Mouse (Mus musculus) gastrocnemius, postnatal 10 days (tissue): ENCODE measurements around the gene Pcsk5. TPM values are rescaled to one million over a fixed set of nuclear protein-coding genes. Genes with fewer than 3 reads are reported as not detected.

Source experiments
- DNase-seq: peaks from one replicate; pipeline ENCODE4 v3.0.0; 2021; ENCODE audit warnings: mixed read lengths
- long read RNA-seq, 2 experiments: library from polyadenylated mRNA; stranded (forward); transcript quantifications; one replicate each; pipeline ENCODE4 v2.0.0; 2021
- total RNA-seq, 2 experiments: library from RNA; stranded (reverse); gene quantifications; 2 replicates each; pipeline ENCODE4 v1.2.3; 2021

Gene Pcsk5
- total RNA-seq: 10 to 100 TPM in 1 of 2 experiments, 1 to 10 TPM in 1; 8.5 to 10.9 TPM
- long read RNA-seq, experiment 1, full-length matches to known transcripts: 9 of 11 reads
- long read RNA-seq, experiment 1, partial matches to known transcripts: 0 of 11 reads
- long read RNA-seq, experiment 1, other reads (novel, unspliced or antisense): 2 of 11 reads
- long read RNA-seq, experiment 2, full-length matches to known transcripts: 2 of 8 reads
- long read RNA-seq, experiment 2, partial matches to known transcripts: 3 of 8 reads
- long read RNA-seq, experiment 2, other reads (novel, unspliced or antisense): 3 of 8 reads

DNA sequence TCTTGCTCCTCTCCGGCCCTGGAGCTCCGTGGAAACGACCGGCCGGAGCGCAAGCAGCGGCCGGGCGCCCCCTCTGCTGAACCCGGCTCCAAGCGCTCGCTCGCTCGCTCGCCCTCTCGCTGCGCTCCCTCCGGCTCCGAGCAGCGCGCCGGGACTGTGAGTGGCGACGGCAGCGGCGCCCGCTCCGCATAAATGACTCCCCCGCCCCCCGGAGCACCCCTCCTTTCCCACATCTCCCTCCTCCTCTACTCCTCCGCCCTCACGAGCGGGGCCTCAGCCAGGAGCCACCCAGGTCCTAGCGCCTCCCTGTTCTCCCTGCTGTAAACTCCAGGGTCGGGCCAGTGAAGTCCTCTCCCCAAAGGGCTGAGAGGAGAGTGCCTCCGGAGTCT lies at the start of gene Pcsk5:
Gene Pcsk5, minus strand, starts transcription at position 162 of the 389 bp plus-strand sequence.
- peak; percentile 84 for DNase-seq

DNA sequence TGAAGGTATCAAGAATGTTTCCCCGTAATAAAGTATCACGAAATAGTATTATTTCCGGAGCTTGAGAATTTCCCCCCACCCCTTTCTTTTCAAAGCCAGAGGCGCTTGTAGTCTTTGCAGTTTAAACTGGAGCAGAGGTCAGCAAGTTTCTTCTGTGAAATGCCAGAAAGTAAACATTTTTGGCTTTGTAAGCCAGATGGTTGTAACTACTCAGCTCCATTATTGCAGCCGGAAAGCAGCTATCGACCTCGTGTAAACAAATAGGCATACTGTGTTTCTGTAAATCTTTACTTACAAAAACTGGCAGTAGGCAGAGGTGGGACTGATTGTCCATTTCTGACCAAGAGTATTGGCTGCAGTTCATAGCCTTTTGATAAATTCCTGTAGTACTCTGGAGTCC lies 38.4 kb upstream of the Pcsk5 start:
- DNase-seq: no peak

DNA sequence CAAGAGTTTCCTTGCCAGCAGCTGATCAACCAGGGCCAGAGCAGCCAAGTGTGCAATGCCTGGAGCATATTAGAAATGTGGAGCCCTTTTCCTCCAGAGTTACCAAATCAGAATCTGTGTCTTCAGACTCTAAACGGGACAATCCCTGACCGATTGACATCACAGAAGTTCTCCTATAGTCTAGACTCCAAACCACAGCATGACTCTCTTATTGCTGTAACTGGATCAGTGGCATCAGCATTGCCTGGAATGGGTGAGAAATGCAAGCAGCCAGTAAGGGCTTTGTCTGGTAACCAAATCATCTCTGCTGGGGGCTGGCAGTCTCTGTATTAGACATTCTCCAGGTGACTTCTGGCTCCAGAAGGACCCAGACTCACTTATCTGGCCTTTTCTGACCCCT lies 37.0 kb upstream of the Pcsk5 start:
- no peak for DNase-seq

DNA sequence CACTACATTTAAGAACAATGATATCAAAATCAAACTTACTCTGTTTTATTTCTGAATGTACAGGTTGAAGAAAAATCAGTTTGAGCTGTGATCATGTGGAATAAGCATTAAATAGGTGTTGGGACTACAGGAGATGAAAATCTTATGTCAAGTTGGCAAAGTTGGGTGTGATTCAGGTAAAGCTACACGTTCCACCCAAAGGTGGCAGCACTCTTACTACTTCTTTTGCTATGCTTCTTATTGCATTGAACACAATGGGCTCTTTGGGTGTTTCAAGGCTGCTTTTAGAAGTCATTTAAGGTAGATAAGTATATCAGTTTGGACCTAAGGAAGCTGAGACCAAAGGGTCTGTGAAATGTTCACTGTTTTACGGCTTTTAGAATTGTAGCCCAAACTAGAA lies 36.3 kb upstream of the Pcsk5 start:
- DNase-seq: no peak

DNA sequence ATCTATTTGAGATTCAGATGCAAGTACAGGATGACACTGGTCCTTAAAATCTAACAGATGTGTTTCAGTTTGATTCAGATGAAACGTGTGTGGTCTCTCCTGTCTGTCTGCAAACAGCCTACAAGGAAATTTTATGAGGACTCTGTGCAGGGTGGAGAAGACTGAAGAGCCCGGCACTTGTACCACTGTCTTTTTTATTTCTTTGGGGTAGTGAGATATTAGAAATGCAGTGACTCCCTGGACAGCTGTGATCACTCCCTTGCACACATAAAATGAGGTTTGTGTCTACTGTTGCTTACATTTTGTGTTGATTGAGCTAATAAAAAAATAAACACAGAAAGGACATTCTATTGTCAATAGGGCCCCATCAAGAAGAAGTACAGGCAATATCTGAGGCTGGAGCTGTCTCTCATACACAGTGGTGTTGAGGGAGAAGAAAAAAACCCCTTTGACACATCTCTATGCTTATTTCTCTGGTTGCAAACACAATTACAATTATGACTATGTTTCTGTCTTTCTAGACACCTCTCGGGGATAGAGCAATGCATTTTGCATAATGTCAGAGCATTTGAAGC lies 29.0 kb upstream of the Pcsk5 start:
- no peak for DNase-seq

DNA sequence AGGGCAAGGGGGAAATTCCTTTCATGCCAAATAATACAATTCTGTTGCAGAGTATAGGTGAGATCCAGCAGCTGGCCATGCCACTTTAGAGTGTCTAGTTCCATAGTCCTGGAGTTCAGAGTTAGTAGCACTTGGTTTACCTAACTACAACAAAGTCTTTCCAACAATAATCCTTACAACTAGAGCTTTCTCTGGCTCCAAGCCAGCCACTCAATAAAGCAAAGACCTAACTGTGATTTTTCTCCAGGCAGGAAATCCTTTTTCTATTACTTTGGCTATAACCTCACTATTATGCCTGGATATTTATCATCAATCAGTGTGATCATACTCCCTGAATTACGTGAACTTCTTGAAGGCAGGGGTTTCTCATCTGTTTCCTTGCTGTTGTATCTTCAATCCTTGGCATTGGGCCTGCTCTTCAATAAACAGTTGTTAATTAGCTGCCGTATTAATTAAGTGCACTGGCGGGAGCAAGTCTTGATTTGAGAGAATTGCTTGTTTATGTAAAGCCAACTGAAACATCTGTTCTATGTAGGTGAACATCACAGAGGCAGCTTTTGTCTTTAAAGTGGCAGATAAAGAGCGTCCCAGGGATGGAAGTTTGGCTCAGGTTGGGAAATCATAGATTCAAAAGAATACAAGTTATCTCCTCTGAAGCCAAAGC lies 23.1 kb upstream of the Pcsk5 start:
- no peak for DNase-seq

DNA sequence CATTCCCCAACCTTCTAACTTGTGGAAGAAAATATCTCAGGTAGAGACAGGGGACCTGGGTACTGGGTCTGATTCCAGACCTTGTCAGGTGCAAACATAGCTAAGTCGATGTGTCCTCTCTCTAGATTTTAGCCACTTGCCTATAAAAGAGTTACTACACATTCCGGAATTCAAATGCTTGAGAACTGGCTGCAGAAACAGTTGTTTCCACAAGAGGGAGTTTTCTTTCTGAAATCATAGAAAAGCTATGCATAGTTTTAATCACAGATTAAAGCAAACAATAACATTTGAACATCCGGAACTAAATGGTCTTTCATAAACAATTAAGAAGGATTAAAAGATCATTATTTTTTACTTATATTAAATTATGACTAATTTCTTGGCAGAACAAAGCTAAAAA lies 19.3 kb upstream of the Pcsk5 start:
- no peak for DNase-seq

DNA sequence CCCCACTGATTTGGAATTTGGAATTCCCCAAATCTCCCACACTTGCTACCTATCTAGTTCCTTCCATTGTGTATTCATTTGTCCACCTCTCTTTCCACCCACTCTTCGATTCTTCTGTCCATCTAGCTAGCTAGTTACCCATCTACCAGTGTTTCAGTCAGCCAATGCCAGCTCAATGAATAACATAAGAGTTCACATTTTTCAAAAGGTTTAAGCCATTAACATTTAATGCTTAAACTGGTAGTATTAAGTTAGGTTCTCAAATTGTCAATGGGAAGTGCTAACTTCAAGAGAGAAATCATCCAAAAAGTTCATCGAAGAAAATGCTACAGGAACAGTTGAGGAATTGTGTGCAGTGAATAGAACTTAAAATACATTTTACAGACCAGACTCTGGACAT lies 11.0 kb upstream of the Pcsk5 start:
- DNase-seq: no peak

DNA sequence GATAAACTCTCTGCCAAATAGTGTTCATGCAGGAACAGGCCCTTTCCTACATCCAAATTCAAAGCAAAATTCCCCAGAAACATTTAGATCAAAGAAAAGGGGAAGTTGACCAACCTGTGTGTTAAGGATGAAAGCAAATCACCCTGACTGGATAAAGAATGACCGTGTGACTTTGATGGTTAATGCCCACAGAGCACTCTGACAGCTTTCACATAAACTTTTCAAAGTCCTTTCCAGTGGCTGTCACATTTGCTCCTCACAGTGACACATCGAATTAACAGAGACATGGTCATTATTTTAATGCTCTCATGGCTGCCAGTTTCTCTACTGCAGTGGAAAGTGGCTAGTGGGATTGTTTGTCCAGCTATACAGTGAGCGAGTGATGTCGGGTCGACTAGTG lies 8.5 kb upstream of the Pcsk5 start:
- no peak for DNase-seq

DNA sequence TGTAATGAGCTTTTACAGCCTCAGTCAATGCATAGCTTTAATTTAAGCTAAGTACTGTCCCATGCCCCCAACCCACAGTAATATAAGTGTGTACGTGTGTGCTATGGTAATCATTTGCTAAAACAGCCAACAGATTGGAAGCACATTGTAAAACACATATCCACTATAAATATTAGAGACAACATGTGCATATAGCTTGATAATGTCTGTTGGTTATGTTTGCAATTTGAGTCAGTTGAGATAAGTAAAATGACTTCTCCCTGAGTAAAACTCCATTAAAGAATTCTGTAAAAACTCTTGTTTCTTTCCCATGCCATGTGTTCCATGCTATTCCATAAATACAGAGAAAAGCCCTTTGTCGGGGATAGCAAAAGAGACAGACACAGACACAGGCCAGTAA lies 4.2 kb upstream of the Pcsk5 start:
- DNase-seq: no peak

DNA sequence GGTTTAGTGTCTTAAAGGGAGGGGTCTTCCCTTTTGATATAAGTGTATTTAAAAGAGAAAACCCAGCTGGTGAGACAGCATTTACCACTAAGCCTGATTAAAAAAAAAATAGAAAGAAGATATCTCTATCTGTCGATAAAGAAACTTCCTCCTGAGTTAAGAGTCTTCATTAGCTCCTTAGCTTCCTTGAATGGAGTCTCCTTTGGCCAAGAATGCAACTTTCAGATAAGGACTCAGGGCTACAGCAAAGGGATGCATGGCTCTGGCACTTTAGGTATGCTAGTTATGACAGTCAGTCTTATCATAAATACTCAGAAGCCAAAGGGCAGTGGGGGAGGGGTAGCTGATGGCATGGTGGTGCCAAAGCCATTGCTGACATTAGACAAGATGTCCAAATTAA lies 2.4 kb upstream of the Pcsk5 start:
- DNase-seq: no peak

DNA sequence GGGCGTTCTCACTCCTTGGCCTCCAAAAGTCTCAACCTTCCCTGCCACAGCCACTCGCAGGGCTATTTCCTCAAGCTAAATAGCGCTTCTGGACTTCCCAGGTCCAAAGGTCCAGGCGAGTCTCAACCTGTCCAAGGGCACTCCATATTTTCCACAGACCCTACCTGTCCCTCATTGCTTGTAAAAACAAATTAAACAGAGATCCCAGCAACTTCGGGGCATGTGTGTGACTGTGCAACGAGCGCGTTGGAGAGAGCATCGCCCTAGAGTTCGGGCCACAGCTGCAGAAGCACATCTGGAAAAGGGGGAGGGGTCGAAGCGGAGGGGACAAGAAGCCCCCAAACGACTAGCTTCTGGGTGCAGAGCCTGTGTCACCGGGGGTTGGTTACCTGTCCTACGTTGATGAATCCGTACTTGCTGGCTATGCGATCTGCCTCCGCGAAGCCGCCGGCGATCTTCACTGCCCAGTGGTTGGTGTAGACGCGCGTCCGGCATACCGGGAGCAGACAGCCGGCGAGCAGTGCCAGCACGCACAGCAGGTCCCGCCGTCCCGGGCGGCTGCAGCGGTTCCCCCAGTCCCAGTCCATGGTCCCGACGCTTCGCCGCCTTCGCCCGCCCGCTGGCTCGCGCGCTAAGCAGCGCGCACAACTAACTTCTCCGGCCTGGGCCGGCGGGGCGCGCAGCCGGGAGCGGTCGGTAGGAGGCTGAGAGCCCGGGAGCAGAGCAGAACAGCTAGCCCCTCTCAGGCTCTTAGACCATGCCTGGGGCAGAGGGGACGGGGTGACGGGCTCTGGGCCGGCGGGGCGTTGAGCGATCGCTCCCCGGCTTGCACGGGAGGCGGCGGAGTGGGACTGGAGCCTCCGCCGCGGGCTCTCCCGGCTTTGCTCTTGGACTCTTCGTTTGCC lies 614 bp downstream of the Pcsk5 start:
- peak; percentile 66 for DNase-seq

DNA sequence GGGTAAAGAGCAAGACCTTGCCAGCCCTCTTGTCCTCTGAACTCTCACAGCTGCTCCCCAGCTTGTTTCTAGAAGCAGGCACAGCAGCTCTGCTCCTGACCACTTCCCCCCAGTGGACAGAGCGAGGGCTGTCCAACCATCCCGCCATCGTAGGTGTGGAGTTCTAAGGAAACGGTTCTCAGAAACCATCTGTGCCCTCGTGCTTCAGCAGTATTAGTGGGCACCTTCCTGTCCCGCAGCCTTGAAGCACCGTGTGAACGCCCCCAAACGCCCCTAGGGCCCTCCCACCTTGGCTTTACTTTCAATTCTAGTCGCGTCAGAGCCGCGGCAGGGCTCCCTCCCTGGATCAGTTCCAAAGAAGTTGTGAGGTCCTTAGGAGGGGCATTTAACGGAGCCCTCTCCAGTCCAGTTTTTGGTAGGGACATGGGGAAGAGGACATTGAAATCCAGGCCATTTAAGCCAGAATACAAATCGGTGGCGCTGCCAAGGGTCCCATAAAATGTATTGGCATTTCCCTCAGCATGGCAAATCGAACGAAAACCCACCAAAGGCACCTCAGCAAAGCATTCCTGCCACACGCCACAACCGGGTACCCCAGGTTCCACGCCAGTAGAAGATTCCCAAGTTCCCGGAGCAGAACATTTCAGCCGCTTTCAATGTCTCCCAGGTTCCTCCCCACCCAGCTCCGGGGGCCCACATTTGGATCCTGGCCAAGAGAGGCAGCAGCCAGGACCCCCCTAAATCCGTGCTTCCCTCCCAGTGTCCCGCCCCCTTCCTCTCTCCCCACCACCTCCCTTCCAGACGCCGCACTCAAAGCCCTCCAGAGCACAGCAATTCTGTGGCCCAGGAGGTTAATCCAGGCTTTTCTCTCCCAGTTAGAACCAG lies 1.5 kb downstream of the Pcsk5 start:
- DNase-seq: peak; percentile 21

DNA sequence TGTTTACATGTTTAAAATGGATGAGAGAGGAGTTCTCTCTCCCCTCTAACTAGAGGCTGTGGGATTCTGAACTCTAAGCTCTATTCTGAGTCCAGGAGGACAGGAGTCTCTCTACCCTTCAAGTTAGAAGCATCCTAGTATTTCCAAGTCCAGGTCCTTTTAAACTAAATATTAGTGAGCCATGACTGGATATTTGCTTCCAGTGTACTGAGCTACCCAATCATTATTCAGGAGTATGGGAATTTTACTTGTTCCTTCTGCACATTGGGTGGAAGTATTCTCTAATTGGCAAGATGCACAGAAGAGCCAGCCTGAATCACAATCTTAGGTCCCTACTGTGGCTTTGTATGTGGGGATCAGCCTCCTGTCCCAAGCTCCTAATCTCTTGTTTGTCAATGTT lies 2.5 kb downstream of the Pcsk5 start:
- DNase-seq: no peak

DNA sequence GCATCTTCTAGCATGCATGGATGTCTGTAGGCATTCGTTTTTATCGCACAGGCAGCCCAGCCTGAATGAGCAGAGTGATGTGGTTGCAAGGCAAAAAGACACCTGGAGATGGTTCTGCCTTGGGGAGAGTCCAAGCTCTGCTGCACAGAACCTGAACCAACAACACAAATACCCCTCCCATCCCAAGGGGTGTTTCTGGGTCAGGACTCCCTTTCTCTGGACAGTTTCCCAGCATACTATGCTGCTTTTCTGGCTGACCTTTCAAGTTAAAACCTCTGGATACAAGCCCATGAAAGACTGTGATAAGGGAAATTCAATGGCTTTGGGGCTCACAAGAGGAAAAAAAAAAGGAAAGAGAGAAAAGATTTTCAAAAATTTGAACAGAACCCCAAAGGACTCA lies 6.1 kb downstream of the Pcsk5 start:
- no peak for DNase-seq

DNA sequence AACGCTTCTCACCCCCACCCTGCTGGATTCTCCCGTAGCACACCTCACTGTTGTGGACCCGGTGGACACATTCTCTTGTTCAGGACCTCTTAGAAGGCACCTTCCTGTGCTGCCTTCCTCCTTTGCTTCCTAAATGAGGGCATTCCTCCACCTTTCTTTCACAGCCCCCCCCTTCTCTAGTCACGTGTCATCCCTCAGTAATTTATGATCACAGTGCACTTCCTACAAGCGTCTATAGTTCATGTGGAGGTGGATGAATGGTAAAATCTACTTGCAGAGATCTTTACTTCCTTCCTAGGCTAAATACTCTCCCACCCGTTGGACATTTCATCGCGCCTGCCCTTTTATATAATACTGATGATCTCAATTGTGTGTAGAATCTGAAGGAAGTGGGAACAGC lies 9.0 kb downstream of the Pcsk5 start:
- no peak for DNase-seq

DNA sequence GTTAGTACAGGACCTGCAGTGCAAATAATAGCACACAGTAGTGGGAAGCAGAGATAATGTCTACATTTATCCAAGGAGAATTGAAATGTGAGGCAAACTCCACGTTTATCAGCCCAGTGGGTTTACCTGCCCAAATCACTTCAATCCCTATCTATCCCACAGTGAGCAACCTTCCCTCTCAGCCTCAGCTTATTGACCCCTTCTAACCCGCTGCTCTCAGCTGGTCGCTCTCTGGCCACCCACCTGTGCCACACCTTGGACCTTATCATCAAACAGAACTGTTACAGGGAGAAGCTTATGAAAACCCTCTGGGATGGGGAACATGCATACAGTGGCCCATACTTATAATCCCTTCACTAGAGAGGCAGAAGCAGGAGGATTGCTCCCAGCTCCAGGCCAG lies 10.7 kb downstream of the Pcsk5 start:
- no peak for DNase-seq

DNA sequence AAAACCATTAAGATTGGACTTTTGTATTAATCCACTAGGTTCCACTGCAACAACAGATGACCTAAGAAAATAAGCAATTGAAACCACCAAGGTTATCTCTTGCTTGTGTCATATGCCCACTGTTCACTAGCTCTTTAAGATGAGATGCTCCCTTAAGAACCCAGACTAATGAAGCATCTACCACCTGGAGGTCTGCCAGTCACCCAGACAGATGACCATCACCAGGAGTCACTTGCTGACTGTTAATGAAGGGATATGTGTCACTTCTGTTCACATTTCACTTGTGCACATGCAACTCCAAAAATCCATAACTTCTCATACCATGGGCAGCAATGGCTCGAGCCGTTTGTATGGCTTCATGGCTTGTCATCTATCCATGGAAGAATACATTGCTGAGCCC lies 17.4 kb downstream of the Pcsk5 start:
- DNase-seq: no peak

DNA sequence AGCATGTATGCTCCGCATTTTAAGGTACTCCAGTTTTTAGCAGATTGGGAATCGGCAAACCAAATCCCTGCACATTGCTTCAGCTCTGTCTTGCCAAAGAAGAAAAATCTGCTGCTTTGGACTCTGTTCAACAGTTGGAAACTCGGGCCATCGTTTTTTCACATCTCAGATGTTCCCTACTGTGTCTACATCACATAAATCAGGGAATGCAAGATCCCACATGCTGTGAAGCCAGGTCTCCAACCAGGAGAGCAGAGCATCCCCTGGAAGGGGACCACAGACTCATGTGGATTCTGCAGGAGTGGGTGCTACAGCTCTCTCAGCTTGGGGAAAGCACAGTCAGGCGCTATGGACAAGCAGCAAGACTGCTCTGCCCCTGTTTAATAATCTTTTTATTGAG lies 18.4 kb downstream of the Pcsk5 start:
- DNase-seq: no peak

DNA sequence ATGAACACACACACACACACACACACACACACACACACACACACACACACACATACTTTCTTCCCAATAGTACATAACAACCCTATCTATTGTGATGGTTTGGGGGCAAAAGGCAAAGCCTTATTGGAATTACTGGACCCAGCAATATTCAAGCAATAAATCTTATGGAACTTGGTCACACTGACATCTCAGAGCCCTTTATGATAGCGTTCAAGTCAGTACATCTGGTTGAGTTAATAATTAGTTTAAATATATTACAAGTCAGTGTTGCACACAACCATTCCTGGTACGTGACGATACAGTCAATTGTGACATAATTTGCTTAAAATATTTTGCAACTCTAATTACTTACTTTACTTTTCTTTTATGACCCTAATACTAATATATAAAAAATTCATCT lies 22.4 kb downstream of the Pcsk5 start:
- DNase-seq: no peak

DNA sequence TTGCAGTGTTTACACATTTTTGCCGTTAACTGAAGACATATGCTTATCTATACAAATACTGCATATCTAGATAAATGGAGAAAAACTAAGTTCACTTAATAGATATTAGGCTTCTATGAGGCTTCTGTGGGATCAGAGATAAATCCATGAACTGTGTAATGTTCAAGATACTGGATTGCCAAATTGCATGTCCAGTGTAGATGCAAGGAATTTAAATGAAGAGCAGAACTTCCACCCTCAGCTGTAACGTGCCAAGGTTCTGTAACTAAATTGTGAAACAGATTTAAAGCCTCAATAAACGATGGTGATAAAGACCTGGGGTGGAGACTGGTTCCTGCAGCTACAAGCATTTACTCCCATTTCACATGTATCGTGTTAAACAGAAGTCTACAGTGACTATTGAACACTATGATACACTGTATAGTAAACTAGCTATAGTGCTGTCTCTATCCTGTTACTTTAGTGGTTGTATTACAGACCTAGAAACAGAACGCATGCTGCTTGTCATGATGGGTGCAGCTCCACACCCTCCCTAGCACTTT lies 23.9 kb downstream of the Pcsk5 start:
- no peak for DNase-seq

DNA sequence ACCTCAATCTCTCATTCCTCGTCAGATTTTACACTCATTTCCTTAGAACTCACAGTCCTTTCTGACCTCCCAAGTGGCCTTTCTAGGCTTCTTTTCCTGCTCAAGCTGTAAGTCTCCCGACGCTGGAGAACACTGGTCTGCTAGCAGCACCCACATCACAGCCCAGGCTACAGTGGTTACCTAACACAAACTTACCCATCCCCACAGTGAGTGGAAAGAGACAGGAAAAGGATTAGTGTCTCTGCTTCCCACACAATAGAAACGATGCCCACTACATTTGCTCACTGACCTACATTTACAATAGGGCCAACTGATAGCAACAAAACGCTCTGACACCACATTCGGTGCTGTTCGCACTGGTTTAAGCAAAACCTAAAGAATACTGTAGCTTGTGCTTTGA lies 24.8 kb downstream of the Pcsk5 start:
- DNase-seq: no peak
